26 mouse cellular contexts compared by ENCODE assay signal in the genomic region with DNA sequence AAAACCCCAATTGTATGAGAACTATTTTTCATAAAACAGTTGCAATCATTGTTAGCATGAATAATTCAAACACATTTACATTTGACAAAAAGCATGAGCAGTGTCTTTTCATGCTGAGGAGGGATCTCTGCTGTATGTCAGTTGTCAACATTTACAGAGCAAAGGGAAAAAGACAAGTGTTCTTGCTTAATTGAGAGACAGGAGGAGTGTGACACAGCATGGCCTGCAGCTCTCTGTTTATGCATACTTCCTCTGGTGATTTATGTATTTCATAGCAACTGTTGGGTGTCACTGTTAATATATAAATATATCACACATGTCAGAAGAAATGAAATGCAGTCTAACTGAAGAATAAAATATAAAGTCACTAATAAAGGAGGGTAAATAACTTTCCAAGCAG.
"Had no signal": no experiment of that assay in that cellular context is flagged by ENCODE, and none has a peak within 500 bp of the region (broad histone marks: within the 10 kb centered on the region; RNA-seq: fewer than 3 reads in every experiment).

No protein-coding gene starts in this region.

- DNase-seq: gastrocnemius, adult 2 months; gastrocnemius, postnatal 10 days; gastrocnemius, postnatal 25 days; heart, adult 18-20 months; heart, postnatal 14 days; heart, postnatal 36 days; kidney, adult 11 months; kidney, adult 2 months; kidney, adult 9 months; kidney, postnatal 14 days; kidney, postnatal 36 days; layer of hippocampus, adult 9-11 months; layer of hippocampus, postnatal 36 days; left cerebral cortex, postnatal 4 days had no signal

- H3K4me3 ChIP-seq: gastrocnemius, adult 2 months; heart, embryonic 10.5 days; heart, embryonic 13.5 days; heart, embryonic 15.5 days; hindbrain, embryonic 13.5 days; hindbrain, embryonic 15.5 days; kidney, embryonic 15.5 days; limb, embryonic 13.5 days; limb, embryonic 15.5 days; liver, embryonic 12.5 days had no signal

- H3K9me3 ChIP-seq: heart, embryonic 10.5 days; heart, embryonic 13.5 days; heart, embryonic 15.5 days; hindbrain, embryonic 13.5 days; hindbrain, embryonic 15.5 days; kidney, embryonic 15.5 days; limb, embryonic 13.5 days; limb, embryonic 15.5 days; liver, embryonic 12.5 days had no signal

- H3K36me3 ChIP-seq: heart, embryonic 10.5 days; heart, embryonic 13.5 days; heart, embryonic 15.5 days; hindbrain, embryonic 13.5 days; hindbrain, embryonic 15.5 days; kidney, embryonic 15.5 days; limb, embryonic 13.5 days; limb, embryonic 15.5 days; liver, embryonic 12.5 days had no signal

- ATAC-seq: hindbrain, postnatal 0 days; intestine, embryonic 16.5 days; liver, embryonic 12.5 days had no signal

- H3K4me1 ChIP-seq: heart, embryonic 10.5 days; heart, embryonic 13.5 days; heart, embryonic 15.5 days; hindbrain, embryonic 13.5 days; hindbrain, embryonic 15.5 days; kidney, embryonic 15.5 days; limb, embryonic 13.5 days; limb, embryonic 15.5 days; liver, embryonic 12.5 days had no signal

- H3K4me2 ChIP-seq: heart, embryonic 13.5 days; heart, embryonic 15.5 days; hindbrain, embryonic 13.5 days; hindbrain, embryonic 15.5 days; kidney, embryonic 15.5 days; limb, embryonic 13.5 days; limb, embryonic 15.5 days; liver, embryonic 12.5 days had no signal

- H3K9ac ChIP-seq: heart, embryonic 13.5 days; heart, embryonic 15.5 days; hindbrain, embryonic 13.5 days; hindbrain, embryonic 15.5 days; kidney, embryonic 15.5 days; limb, embryonic 13.5 days; limb, embryonic 15.5 days; liver, embryonic 12.5 days had no signal

- H3K27ac ChIP-seq: gastrocnemius, adult 2 months; heart, embryonic 10.5 days; heart, embryonic 13.5 days; heart, embryonic 15.5 days; hindbrain, embryonic 13.5 days; hindbrain, embryonic 15.5 days; hindbrain, postnatal 0 days; kidney, embryonic 15.5 days; kidney, postnatal 0 days; limb, embryonic 13.5 days; limb, embryonic 15.5 days; liver, embryonic 12.5 days had no signal

- H3K27me3 ChIP-seq: heart, embryonic 13.5 days; heart, embryonic 15.5 days; hindbrain, embryonic 13.5 days; hindbrain, embryonic 15.5 days; kidney, embryonic 15.5 days; limb, embryonic 13.5 days; limb, embryonic 15.5 days; liver, embryonic 12.5 days had no signal
